Mouse (Mus musculus): ENCODE measurements at regions not wholly inside any gene's neighbourhood (a gene's known extent, or its start where the extent isn't known, plus 50 kb on each side); places are given as distances from the start of the nearest gene placed in this dataset.

- H3K4me3 ChIP-seq, result no peak overlapping the region
- no peak overlapping the region for H3K9ac ChIP-seq
- H3K27ac ChIP-seq, result no peak overlapping the region
- 53% methylated on average over 10 of the region's 10 CpGs for WGBS (ENCODE audit: insufficient replicate concordance)
- no peak overlapping the region for H3K4me2 ChIP-seq
- no peaks in the 10 kb centered on the region for H3K9me3 ChIP-seq (replicated peaks)
- no peak for ATAC-seq
- 0 out of 2 replicates have a peak, but pooled peaks cover 4% of the 10 kb centered on the region for H3K27me3 ChIP-seq (replicated peaks)
- H3K4me1 ChIP-seq, result no peaks in the 10 kb centered on the region
- no peaks in the 10 kb centered on the region for H3K36me3 ChIP-seq
Observed at GRCm38 (mm10) chr2:28287210-28287860, 94.5 kb downstream of the Olfm1 start.

- no peaks in the 10 kb centered on the region for H3K36me3 ChIP-seq
- ATAC-seq, result no peak
- no peak overlapping the region for H3K4me2 ChIP-seq
- no peak overlapping the region for H3K27ac ChIP-seq
- H3K4me3 ChIP-seq, result no peak overlapping the region
- H3K4me1 ChIP-seq, result no peaks in the 10 kb centered on the region
- 0 out of 2 replicates have a peak, but pooled peaks cover 4% of the 10 kb centered on the region for H3K27me3 ChIP-seq (replicated peaks)
- WGBS (ENCODE audit: insufficient replicate concordance), result 55% methylated on average over 6 of the region's 6 CpGs
- H3K9me3 ChIP-seq (replicated peaks), result no peaks in the 10 kb centered on the region
- H3K9ac ChIP-seq, result no peak overlapping the region
Observed at GRCm38 (mm10) chr2:28289339-28289738, 96.5 kb downstream of the Olfm1 start.

GRCm38 (mm10) chr2:28289860-28290471, 97.2 kb downstream of the Olfm1 start:
- 63% methylated on average over 11 of the region's 11 CpGs for WGBS (ENCODE audit: insufficient replicate concordance)
- Histone ChIP-seq H3K36me3 (no peaks in the 10 kb centered on the region), H3K4me1 (no peaks in the 10 kb centered on the region), H3K27ac (no peak overlapping the region), H3K9ac (no peak overlapping the region), H3K4me3 (no peak overlapping the region), H3K4me2 (no peak overlapping the region), H3K9me3 (replicated peaks) (no peaks in the 10 kb centered on the region), H3K27me3 (replicated peaks) (0 out of 2 replicates have a peak, but pooled peaks cover 4% of the 10 kb centered on the region)
- ATAC-seq, result no peak

- ATAC-seq, result no peak
- Histone ChIP-seq H3K4me1 (no peaks in the 10 kb centered on the region), H3K4me2 (no peak overlapping the region), H3K9ac (no peak overlapping the region), H3K27ac (no peak overlapping the region), H3K36me3 (no peaks in the 10 kb centered on the region), H3K4me3 (no peak overlapping the region), H3K27me3 (replicated peaks) (0 out of 2 replicates have a peak, but pooled peaks cover 7% of the 10 kb centered on the region), H3K9me3 (replicated peaks) (no peaks in the 10 kb centered on the region)
- 54% methylated on average over 7 of the region's 7 CpGs for WGBS (ENCODE audit: insufficient replicate concordance)
Observed at GRCm38 (mm10) chr2:28294509-28294908, 101.7 kb downstream of the Olfm1 start.

- 74% methylated on average over 12 of the region's 12 CpGs for WGBS (ENCODE audit: insufficient replicate concordance)
- Histone ChIP-seq H3K27me3 (replicated peaks) (0 out of 2 replicates have a peak, but pooled peaks cover 7% of the 10 kb centered on the region), H3K9ac (no peak overlapping the region), H3K27ac (no peak overlapping the region), H3K4me3 (no peak overlapping the region), H3K4me1 (no peaks in the 10 kb centered on the region), H3K9me3 (replicated peaks) (no peaks in the 10 kb centered on the region), H3K4me2 (no peak overlapping the region), H3K36me3 (no peaks in the 10 kb centered on the region)
- no peak for ATAC-seq
Observed at GRCm38 (mm10) chr2:28296183-28296582, 103.4 kb downstream of the Olfm1 start.

- 51% methylated on average over 6 of the region's 6 CpGs for WGBS (ENCODE audit: insufficient replicate concordance)
- Histone ChIP-seq H3K9ac (no peak overlapping the region), H3K4me3 (no peak overlapping the region), H3K4me2 (no peak overlapping the region), H3K27ac (no peak overlapping the region), H3K4me1 (no peaks in the 10 kb centered on the region), H3K36me3 (no peaks in the 10 kb centered on the region), H3K9me3 (replicated peaks) (no peaks in the 10 kb centered on the region), H3K27me3 (replicated peaks) (0 out of 2 replicates have a peak, but pooled peaks cover 6% of the 10 kb centered on the region)
- no peak for ATAC-seq
Observed at GRCm38 (mm10) chr2:28298738-28299137, 105.9 kb downstream of the Olfm1 start.

- WGBS (ENCODE audit: insufficient replicate concordance), result 63% methylated on average over 2 of the region's 2 CpGs
- Histone ChIP-seq H3K27me3 (replicated peaks) (0 out of 2 replicates have a peak, but pooled peaks cover 6% of the 10 kb centered on the region), H3K4me3 (no peak overlapping the region), H3K4me2 (no peak overlapping the region), H3K4me1 (no peaks in the 10 kb centered on the region), H3K9ac (no peak overlapping the region), H3K9me3 (replicated peaks) (no peaks in the 10 kb centered on the region), H3K36me3 (no peaks in the 10 kb centered on the region), H3K27ac (no peak overlapping the region)
- ATAC-seq, result no peak
Observed at GRCm38 (mm10) chr2:28299346-28299745, 106.6 kb downstream of the Olfm1 start.

- ATAC-seq, result no peak
- Histone ChIP-seq H3K36me3 (no peaks in the 10 kb centered on the region), H3K4me1 (no peaks in the 10 kb centered on the region), H3K9ac (no peak overlapping the region), H3K9me3 (replicated peaks) (no peaks in the 10 kb centered on the region), H3K4me2 (no peak overlapping the region), H3K27ac (no peak overlapping the region), H3K27me3 (replicated peaks) (0 out of 2 replicates have a peak, but pooled peaks cover 3% of the 10 kb centered on the region), H3K4me3 (no peak overlapping the region)
- 60% methylated on average over 4 of the region's 4 CpGs for WGBS (ENCODE audit: insufficient replicate concordance)
Observed at GRCm38 (mm10) chr2:28301313-28301712, 108.5 kb downstream of the Olfm1 start.

GRCm38 (mm10) chr2:28303936-28304335, 111.1 kb downstream of the Olfm1 start:
- Histone ChIP-seq H3K4me2 (no peak overlapping the region), H3K36me3 (no peaks in the 10 kb centered on the region), H3K4me3 (no peak overlapping the region), H3K27ac (no peak overlapping the region), H3K27me3 (replicated peaks) (0 out of 2 replicates have a peak, but pooled peaks cover 3% of the 10 kb centered on the region), H3K9ac (no peak overlapping the region), H3K9me3 (replicated peaks) (no peaks in the 10 kb centered on the region), H3K4me1 (no peaks in the 10 kb centered on the region)
- 49% methylated on average over 5 of the region's 5 CpGs for WGBS (ENCODE audit: insufficient replicate concordance)
- ATAC-seq, result no peak

- Histone ChIP-seq H3K4me2 (no peak overlapping the region), H3K27ac (no peak overlapping the region), H3K27me3 (replicated peaks) (0 out of 2 replicates have a peak, but pooled peaks cover 3% of the 10 kb centered on the region), H3K4me1 (no peaks in the 10 kb centered on the region), H3K9ac (no peak overlapping the region), H3K9me3 (replicated peaks) (no peaks in the 10 kb centered on the region), H3K36me3 (no peaks in the 10 kb centered on the region), H3K4me3 (no peak overlapping the region)
- ATAC-seq, result no peak
- 5% methylated on average over 3 of the region's 3 CpGs for WGBS (ENCODE audit: insufficient replicate concordance)
Observed at GRCm38 (mm10) chr2:28304712-28305111, 111.9 kb downstream of the Olfm1 start.

GRCm38 (mm10) chr2:28309122-28309521, 116.3 kb downstream of the Olfm1 start:
- Histone ChIP-seq H3K27ac (no peak overlapping the region), H3K4me1 (no peaks in the 10 kb centered on the region), H3K4me3 (no peak overlapping the region), H3K9ac (no peak overlapping the region), H3K4me2 (no peak overlapping the region), H3K9me3 (replicated peaks) (no peaks in the 10 kb centered on the region), H3K27me3 (replicated peaks) (no peaks in the 10 kb centered on the region), H3K36me3 (no peaks in the 10 kb centered on the region)
- no peak for ATAC-seq
- 68% methylated on average over 5 of the region's 5 CpGs for WGBS (ENCODE audit: insufficient replicate concordance)

- H3K4me3 ChIP-seq, result no peak overlapping the region
- no peaks in the 10 kb centered on the region for H3K4me1 ChIP-seq
- H3K36me3 ChIP-seq, result no peaks in the 10 kb centered on the region
- 70% methylated on average over 6 of the region's 6 CpGs for WGBS (ENCODE audit: insufficient replicate concordance)
- no peaks in the 10 kb centered on the region for H3K27me3 ChIP-seq (replicated peaks)
- no peak overlapping the region for H3K9ac ChIP-seq
- H3K4me2 ChIP-seq, result no peak overlapping the region
- no peak for ATAC-seq
- no peaks in the 10 kb centered on the region for H3K9me3 ChIP-seq (replicated peaks)
- H3K27ac ChIP-seq, result no peak overlapping the region
Observed at GRCm38 (mm10) chr2:28312212-28312611, 119.4 kb downstream of the Olfm1 start.
